Mouse (Mus musculus): ENCODE measurements around the gene Wdr6. TPM values are rescaled to one million over a fixed set of nuclear protein-coding genes. Genes with fewer than 3 reads are reported as not detected.

Gene Wdr6
- polyA plus RNA-seq, 1 experiment from 2014 or later = 150 TPM

GRCm38 (mm10) chr9:108566815-108567776, 11.4 kb downstream of the Wdr6 start, which contains the start of gene Ndufaf3:
Ndufaf3 (minus strand) TSS chr9:108567434.
- Histone ChIP-seq H3K9me3 (ENCODE audit: low read length) (no peaks in the 10 kb centered on the region), H3K4me2 (replicated peaks; ENCODE audit: low read depth, low read length) (peak within 1 kb of the TSS; percentile 100), H3K4me3 (ENCODE audit: low read length) (peak within 1 kb of the TSS; percentile 86), H3K27ac (ENCODE audit: low read length) (peak within 1 kb of the TSS; percentile 96), H3K9ac (replicated peaks; ENCODE audit: low read length) (peak within 1 kb of the TSS; percentile 85), H3K27me3 (ENCODE audit: insufficient read depth, low read length) (no peaks in the 10 kb centered on the region), H3K36me3 (ENCODE audit: insufficient read depth, low read length) (peaks cover 46% of the 10 kb centered on the region), H3K4me1 (ENCODE audit: insufficient read depth, low read length) (peaks cover 32% of the 10 kb centered on the region)
- ATAC-seq (ENCODE audit: low FRiP score, low TSS enrichment) = peak; percentile 82
- WGBS = under 1% methylated on average over 73 of the region's 73 CpGs

GRCm38 (mm10) chr9:108565881-108566814, 12.4 kb downstream of the Wdr6 start:
- peaks cover 39% of the 10 kb centered on the region for H3K4me1 ChIP-seq (ENCODE audit: insufficient read depth, low read length)
- peak overlapping the region; percentile 85 for H3K9ac ChIP-seq (replicated peaks; ENCODE audit: low read length)
- H3K27me3 ChIP-seq (ENCODE audit: insufficient read depth, low read length) = no peaks in the 10 kb centered on the region
- peaks cover 44% of the 10 kb centered on the region for H3K36me3 ChIP-seq (ENCODE audit: insufficient read depth, low read length)
- H3K4me3 ChIP-seq (ENCODE audit: low read length) = peak overlapping the region; percentile 86
- peak overlapping the region; percentile 96 for H3K27ac ChIP-seq (ENCODE audit: low read length)
- 9% methylated on average over 35 of the region's 35 CpGs for WGBS
- ATAC-seq (ENCODE audit: low FRiP score, low TSS enrichment) = no peak
- H3K4me2 ChIP-seq (replicated peaks; ENCODE audit: low read depth, low read length) = peak overlapping the region; percentile 100
- H3K9me3 ChIP-seq (ENCODE audit: low read length) = no peaks in the 10 kb centered on the region

- Histone ChIP-seq H3K27me3 (ENCODE audit: insufficient read depth, low read length) (no peaks in the 10 kb centered on the region), H3K4me1 (ENCODE audit: insufficient read depth, low read length) (peaks cover 32% of the 10 kb centered on the region), H3K27ac (ENCODE audit: low read length) (no peak overlapping the region), H3K9ac (replicated peaks; ENCODE audit: low read length) (no peak overlapping the region), H3K4me3 (ENCODE audit: low read length) (no peak overlapping the region), H3K4me2 (replicated peaks; ENCODE audit: low read depth, low read length) (no peak overlapping the region), H3K36me3 (ENCODE audit: insufficient read depth, low read length) (peaks cover 45% of the 10 kb centered on the region), H3K9me3 (ENCODE audit: low read length) (no peaks in the 10 kb centered on the region)
- no peak for ATAC-seq (ENCODE audit: low FRiP score, low TSS enrichment)
- 83% methylated on average over 7 of the region's 7 CpGs for WGBS
These were observed 14.4 kb downstream of the Wdr6 start for GRCm38 (mm10) chr9:108564131-108564530.

GRCm38 (mm10) chr9:108563671-108564070, 14.9 kb downstream of the Wdr6 start:
- Histone ChIP-seq H3K4me3 (ENCODE audit: low read length) (no peak overlapping the region), H3K4me2 (replicated peaks; ENCODE audit: low read depth, low read length) (no peak overlapping the region), H3K4me1 (ENCODE audit: insufficient read depth, low read length) (peaks cover 29% of the 10 kb centered on the region), H3K27ac (ENCODE audit: low read length) (no peak overlapping the region), H3K36me3 (ENCODE audit: insufficient read depth, low read length) (peaks cover 50% of the 10 kb centered on the region), H3K9ac (replicated peaks; ENCODE audit: low read length) (no peak overlapping the region), H3K9me3 (ENCODE audit: low read length) (no peaks in the 10 kb centered on the region), H3K27me3 (ENCODE audit: insufficient read depth, low read length) (no peaks in the 10 kb centered on the region)
- WGBS = 92% methylated on average over 8 of the region's 8 CpGs
- no peak for ATAC-seq (ENCODE audit: low FRiP score, low TSS enrichment)

GRCm38 (mm10) chr9:108560227-108560841, 18.2 kb downstream of the Wdr6 start, which contains the start of gene Impdh2:
Impdh2 (plus strand) TSS chr9:108560286.
- Histone ChIP-seq H3K4me2 (replicated peaks; ENCODE audit: low read depth, low read length) (peak within 1 kb of the TSS; percentile 90), H3K4me1 (ENCODE audit: insufficient read depth, low read length) (peaks cover 10% of the 10 kb centered on the region), H3K36me3 (ENCODE audit: insufficient read depth, low read length) (peaks cover 75% of the 10 kb centered on the region), H3K4me3 (ENCODE audit: low read length) (peak within 1 kb of the TSS; percentile 71), H3K27me3 (ENCODE audit: insufficient read depth, low read length) (no peaks in the 10 kb centered on the region), H3K27ac (ENCODE audit: low read length) (peak within 1 kb of the TSS; percentile 73), H3K9me3 (ENCODE audit: low read length) (no peaks in the 10 kb centered on the region), H3K9ac (replicated peaks; ENCODE audit: low read length) (peak within 1 kb of the TSS; percentile 87)
- peak; percentile 98 for ATAC-seq (ENCODE audit: low FRiP score, low TSS enrichment)
- under 1% methylated on average over 52 of the region's 53 CpGs for WGBS

- WGBS = 84% methylated on average over 4 of the region's 4 CpGs
- ATAC-seq (ENCODE audit: low FRiP score, low TSS enrichment) = no peak
- H3K27ac ChIP-seq (ENCODE audit: low read length) = no peak overlapping the region
- H3K4me2 ChIP-seq (replicated peaks; ENCODE audit: low read depth, low read length) = no peak overlapping the region
- peaks cover 74% of the 10 kb centered on the region for H3K36me3 ChIP-seq (ENCODE audit: insufficient read depth, low read length)
- H3K9ac ChIP-seq (replicated peaks; ENCODE audit: low read length) = no peak overlapping the region
- no peaks in the 10 kb centered on the region for H3K9me3 ChIP-seq (ENCODE audit: low read length)
- peaks cover 10% of the 10 kb centered on the region for H3K4me1 ChIP-seq (ENCODE audit: insufficient read depth, low read length)
- no peaks in the 10 kb centered on the region for H3K27me3 ChIP-seq (ENCODE audit: insufficient read depth, low read length)
- no peak overlapping the region for H3K4me3 ChIP-seq (ENCODE audit: low read length)
These were observed 19.4 kb downstream of the Wdr6 start for GRCm38 (mm10) chr9:108559169-108559568.

- no peak for ATAC-seq (ENCODE audit: low FRiP score, low TSS enrichment)
- H3K27me3 ChIP-seq (ENCODE audit: insufficient read depth, low read length) = no peaks in the 10 kb centered on the region
- H3K36me3 ChIP-seq (ENCODE audit: insufficient read depth, low read length) = peaks cover 59% of the 10 kb centered on the region
- no peak overlapping the region for H3K4me2 ChIP-seq (replicated peaks; ENCODE audit: low read depth, low read length)
- H3K9me3 ChIP-seq (ENCODE audit: low read length) = no peaks in the 10 kb centered on the region
- H3K4me3 ChIP-seq (ENCODE audit: low read length) = no peak overlapping the region
- H3K9ac ChIP-seq (replicated peaks; ENCODE audit: low read length) = no peak overlapping the region
- H3K27ac ChIP-seq (ENCODE audit: low read length) = no peak overlapping the region
- no peaks in the 10 kb centered on the region for H3K4me1 ChIP-seq (ENCODE audit: insufficient read depth, low read length)
- 95% methylated on average over 1 of the region's 1 CpGs for WGBS
These were observed 31.7 kb downstream of the Wdr6 start for GRCm38 (mm10) chr9:108546875-108547274.

- 90% methylated on average over 3 of the region's 3 CpGs for WGBS
- Histone ChIP-seq H3K4me1 (ENCODE audit: insufficient read depth, low read length) (no peaks in the 10 kb centered on the region), H3K4me2 (replicated peaks; ENCODE audit: low read depth, low read length) (no peak overlapping the region), H3K36me3 (ENCODE audit: insufficient read depth, low read length) (peaks cover 65% of the 10 kb centered on the region), H3K9ac (replicated peaks; ENCODE audit: low read length) (no peak overlapping the region), H3K4me3 (ENCODE audit: low read length) (no peak overlapping the region), H3K27ac (ENCODE audit: low read length) (no peak overlapping the region), H3K9me3 (ENCODE audit: low read length) (no peaks in the 10 kb centered on the region), H3K27me3 (ENCODE audit: insufficient read depth, low read length) (no peaks in the 10 kb centered on the region)
- ATAC-seq (ENCODE audit: low FRiP score, low TSS enrichment) = no peak
These were observed 32.6 kb downstream of the Wdr6 start for GRCm38 (mm10) chr9:108545986-108546385.

GRCm38 (mm10) chr9:108540846-108541245, 37.7 kb downstream of the Wdr6 start:
- Histone ChIP-seq H3K36me3 (ENCODE audit: insufficient read depth, low read length) (peaks cover 69% of the 10 kb centered on the region), H3K4me3 (ENCODE audit: low read length) (no peak overlapping the region), H3K9ac (replicated peaks; ENCODE audit: low read length) (no peak overlapping the region), H3K4me1 (ENCODE audit: insufficient read depth, low read length) (no peaks in the 10 kb centered on the region), H3K4me2 (replicated peaks; ENCODE audit: low read depth, low read length) (no peak overlapping the region), H3K27me3 (ENCODE audit: insufficient read depth, low read length) (no peaks in the 10 kb centered on the region), H3K9me3 (ENCODE audit: low read length) (no peaks in the 10 kb centered on the region), H3K27ac (ENCODE audit: low read length) (no peak overlapping the region)
- ATAC-seq (ENCODE audit: low FRiP score, low TSS enrichment) = no peak
